Mouse (Mus musculus) liver, embryonic 14.5 days (tissue): ENCODE results near the gene Apbb2. TPM values are rescaled to one million over a fixed set of nuclear protein-coding genes. Genes with fewer than 3 reads are reported as not detected.

ENCODE experiments used
- ATAC-seq: fragments of 200-750 bp; cut with Nextera tagmentation; 2 replicates; pipeline ENCODE4 v1.8.0; 2017; ENCODE audit warnings: moderate number of reproducible peaks, mild to moderate bottlenecking, moderate library complexity; ENCODE audit not compliant: insufficient read depth
- DNase-seq, 3 experiments: peaks; one replicate each; pipeline ENCODE4 v3.0.0-alpha.2; 2012 to 2013; ENCODE audit warnings: low read depth in 3 of 3, low spot score in 3 of 3
- H3K27ac ChIP-seq: fragments of 300-500 bp; sonication (generic); 2 replicates; pipeline ENCODE4 v1.5.1; 2014; ENCODE audit warnings: moderate library complexity, mild to moderate bottlenecking, control low read depth, inconsistent platforms
- H3K27me3 ChIP-seq: fragments of 300-500 bp; sonication (generic); 2 replicates; pipeline ENCODE4 v1.6.1; 2014; ENCODE audit warnings: mild to moderate bottlenecking, low read length, moderate library complexity; ENCODE audit not compliant: control insufficient read depth, insufficient read depth
- H3K36me3 ChIP-seq: fragments of 300-500 bp; sonication (generic); replicated peaks from 2 replicates; pipeline ENCODE4 v1.6.1; 2014; ENCODE audit warnings: low read depth; ENCODE audit not compliant: control insufficient read depth, insufficient read depth
- H3K4me1 ChIP-seq, 2 experiments: fragments of 200-500 bp in 1 of 2; fragments of 300-500 bp in 1 of 2; sonication (generic) in 1 of 2; replicated peaks; 2 replicates each; pipeline ENCODE4 v1.6.1; 2012 to 2014; ENCODE audit warnings: antibody characterized with exemption in 1 of 2, inconsistent platforms in 1 of 2, low read length in 1 of 2; ENCODE audit not compliant: control insufficient read depth in 2 of 2, insufficient read depth in 2 of 2
- H3K4me2 ChIP-seq: fragments of 300-500 bp; sonication (generic); 2 replicates; pipeline ENCODE4 v1.6.1; 2014; ENCODE audit warnings: low read depth, mild to moderate bottlenecking, control low read depth, moderate library complexity
- H3K4me3 ChIP-seq, 2 experiments: fragments of 200-500 bp in 1 of 2; fragments of 300-500 bp in 1 of 2; sonication (generic) in 1 of 2; 2 replicates each; pipeline ENCODE4 v1.5.1; 2012 to 2014; ENCODE audit warnings: low read depth in 2 of 2, low read length in 2 of 2, mild to moderate bottlenecking in 2 of 2, control low read depth in 1 of 2, inconsistent platforms in 1 of 2, moderate library complexity in 1 of 2; ENCODE audit not compliant: insufficient read depth in 1 of 2
- H3K9ac ChIP-seq: fragments of 300-500 bp; sonication (generic); replicated peaks from 2 replicates; pipeline ENCODE4 v1.6.1; 2014; ENCODE audit warnings: mild to moderate bottlenecking, control low read depth, moderate library complexity
- H3K9me3 ChIP-seq: fragments of 300-500 bp; sonication (generic); 2 replicates; pipeline ENCODE4 v1.6.1; 2016; ENCODE audit warnings: low read length, mixed read lengths; ENCODE audit not compliant: control insufficient read depth
- CTCF ChIP-seq: IDR thresholded peaks from 2 replicates; pipeline ENCODE4 v1.5.1; 2016; ENCODE audit warnings: antibody characterized with exemption, low read depth, control low read depth
- EP300 ChIP-seq: IDR thresholded peaks from 2 replicates; pipeline ENCODE4 v1.6.1; 2016; ENCODE audit warnings: antibody characterized with exemption, low read depth
- WGBS: fragments of 180-500 bp; shearing (Covaris S2); extraction: QIAGEN DNeasy Blood & Tissue Kit; methylation state at CpG from one replicate; pipeline ENCODE4 v1.1.7; 2014; ENCODE audit not compliant: insufficient replicate concordance; 5-methylcytosine and 5-hydroxymethylcytosine counted together
- polyA plus RNA-seq, 2 experiments: library from polyadenylated mRNA; depleted of rRNA in 1 of 2; stranded (reverse) in 1 of 2; unstranded in 1 of 2; fragments of >200 nt; fragmentation: Nextera tagmentation in 1 of 2; extraction: Ambion mirVana in 1 of 2; gene quantifications; 2 replicates each; pipeline versions ENCODE4 v1.2.1 to v1.2.3; 2012 to 2014

The Apbb2 gene
- polyA plus RNA-seq, 2 experiments, result 0.92 to 2.8 TPM

DNA sequence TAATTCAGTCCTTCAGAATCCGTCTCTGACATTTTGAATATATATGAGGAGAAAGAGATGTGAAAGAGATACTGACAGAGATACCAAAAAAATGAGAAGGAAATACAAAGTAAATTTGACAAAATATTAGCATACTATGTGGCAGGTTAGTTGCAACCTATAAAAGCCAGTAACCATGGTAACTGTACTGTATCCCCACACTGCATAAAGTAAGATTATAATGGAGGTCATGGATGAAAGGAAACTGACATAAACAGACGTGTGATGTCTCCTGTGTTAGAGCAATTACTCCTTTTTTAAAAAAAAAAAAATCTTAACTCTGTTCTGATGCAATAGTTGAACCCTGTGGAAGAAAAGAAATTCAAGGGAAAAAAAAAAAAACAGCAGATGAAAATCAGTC lies 97.3 kb downstream of the Apbb2 start:
- TF ChIP-seq CTCF, result no peak
- TF ChIP-seq EP300, result no peak
- ATAC-seq, result no peak
- Histone ChIP-seq H3K27ac (no peak overlapping the region), H3K27me3 (no peaks in the 10 kb centered on the region), H3K4me1 (no peaks in the 10 kb centered on the region), H3K4me2 (no peak overlapping the region), H3K9me3 (no peaks in the 10 kb centered on the region), H3K9ac (no peak overlapping the region), H3K36me3 (no peaks in the 10 kb centered on the region), H3K4me3 (no peak overlapping the region)
- no peak for DNase-seq
- WGBS, result 48% methylated on average over 2 of the region's 2 CpGs

DNA sequence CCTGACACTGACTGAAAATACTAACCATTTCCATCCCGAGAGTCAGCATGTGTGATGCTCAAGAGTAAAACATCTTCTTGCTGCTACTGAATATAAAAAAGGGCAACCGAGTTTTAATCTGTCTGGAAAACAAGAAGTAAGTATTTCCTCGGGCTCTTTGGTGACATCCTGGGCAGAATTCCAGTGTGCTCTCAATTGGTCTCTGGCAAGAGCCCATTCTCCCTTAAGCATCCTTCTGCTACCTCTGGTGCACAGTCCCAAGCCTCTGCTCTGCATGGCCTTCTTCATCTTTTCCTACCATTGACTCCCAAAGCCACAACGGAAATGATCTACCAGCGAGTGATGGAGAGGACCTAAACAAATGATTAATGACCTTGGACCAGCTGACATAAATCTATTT lies 99.1 kb downstream of the Apbb2 start:
- H3K27me3 ChIP-seq, result no peaks in the 10 kb centered on the region
- H3K27ac ChIP-seq, result no peak overlapping the region
- H3K4me2 ChIP-seq, result no peak overlapping the region
- DNase-seq (no peak), ATAC-seq (no peak)
- H3K9ac ChIP-seq, result no peak overlapping the region
- no peaks in the 10 kb centered on the region for H3K36me3 ChIP-seq
- no peak overlapping the region for H3K4me3 ChIP-seq
- 36% methylated on average over 5 of the region's 5 CpGs for WGBS
- H3K9me3 ChIP-seq, result no peaks in the 10 kb centered on the region
- no peaks in the 10 kb centered on the region for H3K4me1 ChIP-seq
- no peak for TF ChIP-seq EP300
- no peak for TF ChIP-seq CTCF

DNA sequence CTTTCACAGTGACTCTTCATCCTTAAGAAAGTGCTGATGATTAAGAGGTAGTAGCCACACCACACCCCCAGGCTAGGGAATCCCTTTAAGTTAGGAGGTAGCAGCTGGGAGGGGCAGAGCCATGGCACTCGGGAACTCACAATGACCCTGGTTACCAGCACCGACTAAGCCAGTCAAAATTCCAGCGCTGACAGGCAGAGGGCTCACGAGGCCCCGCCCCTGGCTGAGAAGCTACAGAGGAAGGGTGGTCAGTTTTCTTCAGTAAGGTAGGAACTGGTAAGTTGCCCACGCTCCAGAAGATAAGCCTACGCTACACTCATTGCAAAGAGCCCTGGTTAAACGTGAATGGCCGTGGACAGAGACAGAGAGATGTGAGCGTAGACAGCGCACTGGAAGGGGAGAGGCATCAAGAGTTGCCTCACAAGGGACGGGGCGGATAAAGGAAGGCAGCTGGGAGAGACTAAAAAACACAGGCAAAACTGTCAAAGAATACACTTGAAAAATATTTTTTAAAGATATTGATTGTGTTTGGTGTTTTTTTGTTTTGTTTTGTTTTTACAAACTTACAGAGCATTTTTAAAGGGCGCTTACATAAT lies 100.1 kb downstream of the Apbb2 start:
- no peak overlapping the region for H3K9ac ChIP-seq
- H3K4me3 ChIP-seq, result no peak overlapping the region
- 34% methylated on average over 14 of the region's 14 CpGs for WGBS
- no peak overlapping the region for H3K4me2 ChIP-seq
- TF ChIP-seq CTCF (no peak; the same call in 1 of the 2 replicates), EP300 (no peak)
- H3K27ac ChIP-seq, result no peak overlapping the region
- H3K4me1 ChIP-seq, result no peaks in the 10 kb centered on the region
- ATAC-seq, result no peak
- DNase-seq, result no peak
- no peaks in the 10 kb centered on the region for H3K9me3 ChIP-seq
- no peaks in the 10 kb centered on the region for H3K36me3 ChIP-seq
- no peaks in the 10 kb centered on the region for H3K27me3 ChIP-seq

DNA sequence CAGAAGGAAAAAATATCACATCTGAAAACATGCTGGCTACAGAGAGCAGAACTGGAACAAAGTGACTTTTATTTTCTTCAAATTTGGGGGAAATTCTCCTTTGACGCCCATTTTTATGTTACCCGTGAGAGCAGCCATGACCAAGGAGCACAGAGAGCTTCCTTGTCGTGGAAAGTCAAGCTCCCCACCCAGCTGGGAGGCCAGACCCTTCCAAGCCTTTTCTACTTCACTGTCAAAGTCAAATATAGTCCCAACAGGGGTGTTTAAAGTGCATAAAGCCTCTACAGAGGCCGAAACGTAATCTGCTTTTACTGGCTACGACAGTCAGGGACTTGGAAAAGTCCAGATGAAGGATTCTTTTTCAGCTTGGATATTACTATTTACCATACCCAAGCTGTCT lies 101.1 kb downstream of the Apbb2 start:
- H3K27me3 ChIP-seq, result no peaks in the 10 kb centered on the region
- no peaks in the 10 kb centered on the region for H3K9me3 ChIP-seq
- H3K4me1 ChIP-seq, result no peaks in the 10 kb centered on the region
- TF ChIP-seq CTCF, result no peak
- TF ChIP-seq EP300, result no peak
- no peak for ATAC-seq
- no peak overlapping the region for H3K27ac ChIP-seq
- 60% methylated on average over 6 of the region's 6 CpGs for WGBS
- H3K36me3 ChIP-seq, result no peaks in the 10 kb centered on the region
- H3K9ac ChIP-seq, result no peak overlapping the region
- DNase-seq, result no peak
- no peak overlapping the region for H3K4me2 ChIP-seq
- H3K4me3 ChIP-seq, result no peak overlapping the region

DNA sequence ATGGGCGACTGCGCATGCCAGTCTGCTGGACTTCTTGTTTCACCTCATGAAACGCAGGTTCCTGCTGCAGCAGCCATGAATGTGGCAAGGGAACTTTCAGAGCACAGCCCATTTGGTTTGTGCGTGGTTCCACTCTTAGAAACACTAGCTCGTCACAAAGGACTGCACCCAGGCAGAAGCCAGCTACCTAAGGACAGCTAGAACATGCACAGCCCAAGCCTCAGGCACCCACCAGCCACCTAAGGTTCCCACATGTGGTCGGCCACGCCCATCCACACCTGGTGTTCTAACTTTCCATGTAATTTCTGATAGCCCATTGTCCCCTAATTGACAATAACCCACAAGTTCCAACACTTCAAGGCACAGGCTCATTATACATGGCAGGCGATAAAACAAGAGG lies 102.3 kb downstream of the Apbb2 start:
- H3K36me3 ChIP-seq, result no peaks in the 10 kb centered on the region
- WGBS, result 64% methylated on average over 8 of the region's 8 CpGs
- TF ChIP-seq CTCF (no peak), EP300 (no peak)
- no peak overlapping the region for H3K9ac ChIP-seq
- H3K4me2 ChIP-seq, result no peak overlapping the region
- H3K27ac ChIP-seq, result no peak overlapping the region
- no peaks in the 10 kb centered on the region for H3K9me3 ChIP-seq
- DNase-seq (no peak), ATAC-seq (no peak)
- no peak overlapping the region for H3K4me3 ChIP-seq
- no peaks in the 10 kb centered on the region for H3K27me3 ChIP-seq
- H3K4me1 ChIP-seq, result no peaks in the 10 kb centered on the region
